Mouse (Mus musculus) forebrain, embryonic 14.5 days (tissue): ENCODE results near the gene Simc1. TPM values are rescaled to one million over a fixed set of nuclear protein-coding genes. Genes with fewer than 3 reads are reported as not detected.

Experiments used
- ATAC-seq: fragments of 200-750 bp; cut with Nextera tagmentation; 2 replicates; pipeline ENCODE4 v1.8.0; 2017; ENCODE audit warnings: mild to moderate bottlenecking, moderate library complexity
- DNase-seq: peaks from one replicate; pipeline ENCODE4 v3.0.0-alpha.2; 2015; ENCODE audit warnings: low spot score
- H3K27ac ChIP-seq: fragments of 300-500 bp; sonication (generic); 2 replicates; pipeline ENCODE4 v1.5.1; 2014; ENCODE audit warnings: low read depth, mild to moderate bottlenecking, control low read depth, low read length, moderate library complexity
- H3K27me3 ChIP-seq: fragments of 300-500 bp; sonication (generic); replicated peaks from 2 replicates; pipeline ENCODE4 v1.6.1; 2014; ENCODE audit warnings: low read length, control low read depth, mixed read lengths; ENCODE audit not compliant: control insufficient read depth, insufficient read depth
- H3K36me3 ChIP-seq: fragments of 300-500 bp; sonication (generic); 2 replicates; pipeline ENCODE4 v1.6.1; 2014; ENCODE audit warnings: low read length, control low read depth; ENCODE audit not compliant: control insufficient read depth, insufficient read depth
- H3K4me1 ChIP-seq: fragments of 300-500 bp; sonication (generic); 2 replicates; pipeline ENCODE4 v1.6.1; 2014; ENCODE audit warnings: antibody characterized with exemption, low read length, control low read depth; ENCODE audit not compliant: control insufficient read depth, insufficient read depth
- H3K4me2 ChIP-seq: fragments of 300-500 bp; sonication (generic); 2 replicates; pipeline ENCODE4 v1.6.1; 2014; ENCODE audit warnings: mild to moderate bottlenecking, control low read depth, low read length
- H3K4me3 ChIP-seq: fragments of 300-500 bp; sonication (generic); 2 replicates; pipeline ENCODE4 v1.5.1; 2014; ENCODE audit warnings: low read depth, low read length, control low read depth
- H3K9ac ChIP-seq: fragments of 300-500 bp; sonication (generic); 2 replicates; pipeline ENCODE4 v1.6.1; 2014; ENCODE audit warnings: mild to moderate bottlenecking, low read length, control low read depth, moderate library complexity
- H3K9me3 ChIP-seq: fragments of 300-500 bp; sonication (generic); replicated peaks from 2 replicates; pipeline ENCODE4 v1.6.1; 2016; ENCODE audit warnings: low read length, control low read depth, mixed read lengths; ENCODE audit not compliant: control insufficient read depth
- WGBS: fragments of 180-500 bp; shearing (Covaris S2); extraction: QIAGEN DNeasy Blood & Tissue Kit; methylation state at CpG from one replicate; pipeline ENCODE4 v1.1.7; 2014; 5-methylcytosine and 5-hydroxymethylcytosine counted together
- polyA plus RNA-seq: library from polyadenylated mRNA; unstranded; fragments of >200 nt; fragmentation: Nextera tagmentation; extraction: Ambion mirVana; gene quantifications from 2 replicates; pipeline ENCODE4 v1.2.1, GENCODE M21; 2014

The Simc1 gene
- 23.0 and 25.9 TPM in 2 replicates for polyA plus RNA-seq

DNA sequence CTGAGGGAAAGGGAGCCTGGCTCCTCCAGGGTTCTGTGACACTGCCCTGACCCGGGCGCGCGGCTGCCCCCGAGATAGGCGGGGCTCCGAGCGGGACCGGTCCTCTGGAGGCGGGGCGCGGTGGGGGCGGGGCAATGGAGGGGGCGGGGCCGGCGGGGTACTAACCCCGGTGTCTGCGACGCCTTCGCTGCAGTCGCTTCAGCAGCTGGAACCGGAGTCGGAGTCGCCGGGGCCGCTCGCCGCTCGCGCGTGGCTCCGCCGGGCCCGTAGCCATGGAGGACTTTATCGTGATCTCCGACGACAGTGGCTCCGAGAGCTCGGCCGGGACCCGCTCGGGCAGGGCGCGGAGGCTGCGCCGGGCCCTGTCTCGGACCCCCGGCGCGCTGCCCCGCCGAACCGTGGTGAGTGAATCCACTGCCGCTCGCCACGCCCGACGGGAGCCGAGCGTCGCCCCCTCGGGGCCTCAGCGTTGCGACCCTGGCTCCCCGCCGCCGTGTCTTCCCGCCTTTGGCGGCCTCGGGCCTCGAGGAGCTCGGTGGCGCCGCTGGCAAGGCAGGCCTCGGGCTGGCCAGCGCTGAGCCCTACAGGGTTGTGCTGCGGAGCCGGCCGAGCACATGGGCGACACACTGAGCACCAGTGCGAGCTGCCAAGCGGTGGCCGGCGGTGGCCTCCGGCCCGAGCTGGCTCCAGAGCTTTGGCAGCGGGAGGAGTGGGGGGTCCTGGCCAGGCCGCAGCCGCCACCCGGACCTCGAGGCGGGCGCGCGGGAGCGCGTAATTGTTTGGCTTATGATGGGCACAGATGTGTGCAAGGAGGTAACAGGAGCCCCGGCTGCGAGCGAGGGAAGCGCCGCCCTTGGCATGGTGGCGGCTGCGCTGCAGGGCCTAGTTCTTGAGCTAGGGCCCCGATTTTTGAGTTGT lies at the start of gene Simc1:
Gene Simc1, plus strand, starts transcription at position 176 of the 918 bp plus-strand sequence.
- H3K4me1 ChIP-seq = peaks cover 11% of the 10 kb centered on the region
- peak within 1 kb of the TSS; percentile 87 for H3K9ac ChIP-seq
- no peaks in the 10 kb centered on the region for H3K27me3 ChIP-seq
- no peaks in the 10 kb centered on the region for H3K9me3 ChIP-seq
- WGBS = under 1% methylated on average over 100 of the region's 105 CpGs
- peak within 1 kb of the TSS; percentile 65 for H3K27ac ChIP-seq
- peak within 1 kb of the TSS; percentile 83 for H3K4me2 ChIP-seq
- peak within 1 kb of the TSS; percentile 74 for H3K4me3 ChIP-seq
- H3K36me3 ChIP-seq = no peaks in the 10 kb centered on the region
- ATAC-seq (peak; percentile 91), DNase-seq (peak; percentile 66)

GRCm38 (mm10) chr13:54457062-54457461 lies 46.5 kb upstream of the Simc1 start:
- Histone ChIP-seq H3K27ac (no peak overlapping the region), H3K4me2 (no peak overlapping the region), H3K27me3 (no peaks in the 10 kb centered on the region), H3K9ac (no peak overlapping the region), H3K36me3 (peaks cover 62% of the 10 kb centered on the region), H3K9me3 (no peaks in the 10 kb centered on the region), H3K4me1 (no peaks in the 10 kb centered on the region), H3K4me3 (no peak overlapping the region)
- no peak for ATAC-seq
- 84% methylated on average over 2 of the region's 2 CpGs for WGBS
- DNase-seq = no peak

DNA sequence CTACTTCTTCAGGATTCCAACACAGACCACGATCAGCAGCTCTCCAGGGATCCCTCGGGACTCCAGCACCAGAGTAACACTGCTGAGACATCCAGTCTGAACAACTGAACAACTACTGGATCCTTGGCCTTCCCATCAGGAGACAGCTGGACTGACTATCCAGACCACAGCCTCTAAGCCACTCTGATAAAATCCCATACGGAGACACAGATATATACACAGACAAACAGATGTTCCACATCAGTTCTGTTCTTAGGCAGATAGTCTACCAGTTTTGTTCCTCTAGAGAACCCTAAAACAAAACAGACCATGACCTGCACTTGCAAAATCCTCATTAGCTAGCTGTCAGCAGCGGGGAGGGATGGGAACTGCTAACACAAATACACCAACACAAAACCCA lies 44.3 kb upstream of the Simc1 start:
- H3K4me1 ChIP-seq = no peaks in the 10 kb centered on the region
- H3K4me2 ChIP-seq = no peak overlapping the region
- DNase-seq = no peak
- ATAC-seq = no peak
- no peak overlapping the region for H3K27ac ChIP-seq
- WGBS = 92% methylated on average over 4 of the region's 4 CpGs
- H3K9me3 ChIP-seq = 0 out of 2 replicates have a peak, but pooled peaks cover 2% of the 10 kb centered on the region
- H3K36me3 ChIP-seq = peaks cover 84% of the 10 kb centered on the region
- H3K9ac ChIP-seq = no peak overlapping the region
- H3K27me3 ChIP-seq = no peaks in the 10 kb centered on the region
- no peak overlapping the region for H3K4me3 ChIP-seq

GRCm38 (mm10) chr13:54468098-54469011 lies 35.2 kb upstream of the Simc1 start, which contains the start of gene Thoc3:
Gene Thoc3 (minus strand): TSS chr13:54468849.
- peaks cover 39% of the 10 kb centered on the region for H3K36me3 ChIP-seq
- H3K4me2 ChIP-seq = peak within 1 kb of the TSS; percentile 87
- H3K27ac ChIP-seq = no peak within 1 kb of the TSS
- under 1% methylated on average over 67 of the region's 67 CpGs for WGBS
- peak; percentile 95 for DNase-seq
- no peaks in the 10 kb centered on the region for H3K27me3 ChIP-seq
- peak; percentile 99 for ATAC-seq
- peak within 1 kb of the TSS; percentile 84 for H3K9ac ChIP-seq
- H3K9me3 ChIP-seq = 0 out of 2 replicates have a peak, but pooled peaks cover 2% of the 10 kb centered on the region
- peak within 1 kb of the TSS; percentile 84 for H3K4me3 ChIP-seq
- H3K4me1 ChIP-seq = peaks cover 9% of the 10 kb centered on the region

DNA sequence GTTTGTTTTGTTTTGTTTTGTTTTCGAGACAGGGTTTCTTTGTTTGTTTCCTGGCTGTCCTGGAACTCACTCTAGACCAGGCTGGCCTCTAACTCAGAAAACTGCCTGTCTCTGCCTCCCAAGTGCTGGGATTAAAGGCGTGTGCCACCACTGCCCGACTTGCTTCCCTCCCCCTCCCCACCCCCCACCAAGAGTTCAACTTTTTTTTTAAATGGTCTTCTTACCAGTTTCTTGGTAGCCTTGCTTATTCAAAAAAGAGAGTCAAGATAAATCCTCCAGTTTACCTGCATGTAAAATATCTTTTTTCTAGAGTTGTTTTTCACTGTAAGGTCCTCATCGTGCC lies 34.6 kb upstream of the Simc1 start:
- ATAC-seq (peak; percentile 79), DNase-seq (no peak)
- Histone ChIP-seq H3K4me2 (peak overlapping the region; percentile 87), H3K4me3 (peak overlapping the region; percentile 84), H3K36me3 (peaks cover 33% of the 10 kb centered on the region), H3K27me3 (no peaks in the 10 kb centered on the region), H3K4me1 (peaks cover 9% of the 10 kb centered on the region), H3K27ac (no peak overlapping the region), H3K9ac (no peak overlapping the region), H3K9me3 (no peaks in the 10 kb centered on the region)
- WGBS = 20% methylated on average over 4 of the region's 4 CpGs

- DNase-seq (no peak), ATAC-seq (no peak)
- H3K36me3 ChIP-seq = peaks cover 4% of the 10 kb centered on the region; the same call in 1 of the 2 replicates
- whole genome bisulfite sequencing = 83% methylated on average over 4 of the region's 4 CpGs
- no peak overlapping the region for H3K27ac ChIP-seq
- H3K9me3 ChIP-seq = no peaks in the 10 kb centered on the region
- H3K4me2 ChIP-seq = no peak overlapping the region
- no peak overlapping the region for H3K4me3 ChIP-seq
- no peak overlapping the region for H3K9ac ChIP-seq
- H3K27me3 ChIP-seq = no peaks in the 10 kb centered on the region
- H3K4me1 ChIP-seq = peaks cover 9% of the 10 kb centered on the region
Observed at GRCm38 (mm10) chr13:54471967-54472366, 31.6 kb upstream of the Simc1 start.

DNA sequence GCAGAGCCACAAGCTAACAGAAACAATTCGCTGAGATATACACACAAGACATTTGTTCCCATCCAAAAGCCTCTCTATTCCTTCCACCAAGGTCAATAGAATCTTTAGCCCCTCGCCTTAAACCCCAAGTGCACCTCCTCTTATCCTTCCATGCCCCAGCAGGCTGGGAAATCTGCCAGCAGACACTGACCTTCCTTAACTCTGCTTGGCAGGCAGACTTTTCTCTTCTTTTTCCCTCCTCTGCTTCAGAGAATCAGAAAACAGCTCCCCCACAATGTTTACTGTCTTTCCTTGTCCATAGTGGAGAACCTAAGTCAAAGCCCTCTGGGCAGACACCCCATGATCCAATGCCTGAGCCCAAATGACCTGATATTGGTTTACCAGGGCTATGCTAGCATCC lies 28.6 kb upstream of the Simc1 start:
- H3K4me2 ChIP-seq = no peak overlapping the region
- 69% methylated on average over 2 of the region's 2 CpGs for WGBS
- no peak overlapping the region for H3K9ac ChIP-seq
- H3K9me3 ChIP-seq = no peaks in the 10 kb centered on the region
- H3K4me3 ChIP-seq = no peak overlapping the region
- no peak for ATAC-seq
- no peak for DNase-seq
- no peaks in the 10 kb centered on the region for H3K4me1 ChIP-seq
- no peaks in the 10 kb centered on the region for H3K27me3 ChIP-seq
- no peak overlapping the region for H3K27ac ChIP-seq
- H3K36me3 ChIP-seq = no peaks in the 10 kb centered on the region

DNA sequence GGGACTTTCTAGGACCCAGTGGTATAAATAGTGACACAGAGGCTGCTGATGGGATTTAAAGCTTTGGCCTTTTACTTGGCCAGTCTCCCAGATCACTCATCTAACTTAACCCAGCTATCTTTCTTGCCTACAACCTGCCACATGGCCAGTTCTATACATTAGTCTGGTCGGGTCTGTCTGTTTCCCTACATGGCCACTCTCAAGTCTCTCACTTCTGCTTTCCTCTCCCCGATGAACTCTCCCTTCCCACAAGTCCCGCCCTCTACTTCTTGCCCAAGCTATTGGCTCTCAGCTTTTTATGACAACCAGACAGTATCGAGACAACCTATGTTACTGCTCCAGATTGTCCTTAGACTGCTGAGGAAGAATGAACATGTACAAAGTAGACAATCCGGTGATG lies 27.9 kb upstream of the Simc1 start:
- 81% methylated on average over 5 of the region's 5 CpGs for WGBS
- H3K4me3 ChIP-seq = no peak overlapping the region
- ATAC-seq (no peak), DNase-seq (no peak)
- no peak overlapping the region for H3K27ac ChIP-seq
- H3K9me3 ChIP-seq = no peaks in the 10 kb centered on the region
- no peaks in the 10 kb centered on the region for H3K4me1 ChIP-seq
- H3K27me3 ChIP-seq = no peaks in the 10 kb centered on the region
- no peaks in the 10 kb centered on the region for H3K36me3 ChIP-seq
- no peak overlapping the region for H3K4me2 ChIP-seq
- H3K9ac ChIP-seq = no peak overlapping the region
